Mouse (Mus musculus): Measurements from ENCODE around the gene Insc.

DNA sequence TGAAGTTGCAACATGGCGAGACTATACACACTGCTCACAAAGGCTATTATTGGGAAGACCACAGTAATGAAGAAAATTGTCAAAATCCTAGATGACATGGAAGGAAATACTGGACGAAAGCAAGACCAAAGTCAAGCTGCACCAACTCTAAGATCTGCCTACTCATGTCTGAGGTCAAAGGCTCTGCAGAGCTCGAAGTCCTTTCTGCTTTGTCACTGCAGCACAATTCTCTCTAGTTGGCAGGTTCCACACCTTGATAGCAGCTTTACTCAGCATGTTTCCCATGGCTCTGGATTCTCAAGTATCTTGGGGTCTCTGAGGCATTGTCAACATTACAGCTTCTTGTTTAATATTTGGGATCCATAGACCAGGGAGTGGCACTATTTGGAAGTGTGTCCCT, 64.8 kb downstream of the Insc start:
- TF ChIP-seq POLR2A (IDR thresholded peaks at IDR 0.05; ENCODE audit: low read depth, low read length) (no peak), CTCF (conservative IDR thresholded peaks at IDR 0.05; ENCODE audit: insufficient read depth, insufficient read length, low read depth, low read length) (no peak)
